ENCODE assay signal across 35 mouse cellular contexts in genomic region chr6:30605111-30605510, GRCm38 (mm10). TPM values are rescaled to one million over a fixed set of nuclear protein-coding genes. Genes with fewer than 3 reads are reported as not detected.
DNase-seq lines count a peak whose midpoint lies in the region; ATAC-seq and TF ChIP-seq lines count a peak whose summit lies in the region.
"Had no signal": no experiment of that assay in that cellular context is flagged by ENCODE, and none has a peak within 500 bp of the region (broad histone marks: within the 10 kb centered on the region; RNA-seq: fewer than 3 reads in every experiment).

No protein-coding gene starts in this region.

- H3K4me3 ChIP-seq in forebrain, embryonic 10.5 days: no peak overlapping the region
- no peak overlapping the region for H3K4me3 ChIP-seq in forebrain, embryonic 12.5 days (replicated peaks)
- no peak overlapping the region for H3K4me3 ChIP-seq in intestine, embryonic 14.5 days (ENCODE audit: low read depth, low read length)
- no peak overlapping the region for H3K4me3 ChIP-seq in intestine, embryonic 15.5 days (replicated peaks)
- no peak overlapping the region for H3K4me3 ChIP-seq in embryonic facial prominence, embryonic 13.5 days
- no peak overlapping the region for H3K4me3 ChIP-seq in limb, embryonic 14.5 days (replicated peaks; ENCODE audit: low read length)
- H3K4me3 ChIP-seq: embryonic facial prominence, embryonic 15.5 days; heart, embryonic 15.5 days; hindbrain, embryonic 13.5 days; limb, embryonic 15.5 days; liver, embryonic 13.5 days; myocyte; neural tube, embryonic 12.5 days had no signal

- no peaks in the 10 kb centered on the region for H3K9me3 ChIP-seq in forebrain, embryonic 10.5 days
- H3K9me3 ChIP-seq in forebrain, embryonic 12.5 days: no peaks in the 10 kb centered on the region
- no peaks in the 10 kb centered on the region for H3K9me3 ChIP-seq in intestine, embryonic 14.5 days (ENCODE audit: control insufficient read depth, low read length)
- no peaks in the 10 kb centered on the region for H3K9me3 ChIP-seq in intestine, embryonic 15.5 days
- no peaks in the 10 kb centered on the region for H3K9me3 ChIP-seq in embryonic facial prominence, embryonic 13.5 days
- H3K9me3 ChIP-seq in limb, embryonic 14.5 days (ENCODE audit: control insufficient read depth, low read length): no peaks in the 10 kb centered on the region
- H3K9me3 ChIP-seq: embryonic facial prominence, embryonic 15.5 days; G1E; heart, embryonic 15.5 days; hindbrain, embryonic 13.5 days; limb, embryonic 15.5 days; liver, embryonic 13.5 days; neural tube, embryonic 12.5 days had no signal

- DNase-seq in forebrain, embryonic 10.5 days (ENCODE audit: extremely low spot score, low spot score): no peak
- no peak for DNase-seq in intestine, embryonic 14.5 days (ENCODE audit: low spot score)
- no peak for DNase-seq in limb, embryonic 14.5 days (ENCODE audit: low spot score)
- DNase-seq: adrenal gland, postnatal 10 days; cerebellum, adult 9-11 months; forebrain, postnatal 0 days; heart, postnatal 36 days; kidney, adult 2 months; layer of hippocampus, adult 9-11 months; liver, embryonic 13.5 days; lung, adult 18-20 months; lung, postnatal 10 days; right cerebral cortex, adult 18-20 months; spleen, adult 18-20 months; thymus, postnatal 14 days had no signal

- no peaks in the 10 kb centered on the region for H3K27me3 ChIP-seq in forebrain, embryonic 10.5 days (ENCODE audit: poor library complexity, severe bottlenecking)
- H3K27me3 ChIP-seq in forebrain, embryonic 12.5 days: no peaks in the 10 kb centered on the region
- no peaks in the 10 kb centered on the region for H3K27me3 ChIP-seq in intestine, embryonic 14.5 days (replicated peaks; ENCODE audit: control insufficient read depth, insufficient read depth, low read length)
- no peaks in the 10 kb centered on the region for H3K27me3 ChIP-seq in intestine, embryonic 15.5 days (replicated peaks)
- H3K27me3 ChIP-seq in embryonic facial prominence, embryonic 13.5 days: no peaks in the 10 kb centered on the region
- H3K27me3 ChIP-seq in limb, embryonic 14.5 days (ENCODE audit: control insufficient read depth, insufficient read depth, low read length): no peaks in the 10 kb centered on the region
- H3K27me3 ChIP-seq: embryonic facial prominence, embryonic 15.5 days; heart, embryonic 15.5 days; hindbrain, embryonic 13.5 days; limb, embryonic 15.5 days; liver, embryonic 13.5 days; neural tube, embryonic 12.5 days had no signal

- H3K36me3 ChIP-seq in forebrain, embryonic 10.5 days (replicated peaks): no peaks in the 10 kb centered on the region
- no peaks in the 10 kb centered on the region for H3K36me3 ChIP-seq in forebrain, embryonic 12.5 days (replicated peaks)
- no peaks in the 10 kb centered on the region for H3K36me3 ChIP-seq in intestine, embryonic 14.5 days (ENCODE audit: control insufficient read depth, insufficient read depth, low read length)
- no peaks in the 10 kb centered on the region for H3K36me3 ChIP-seq in intestine, embryonic 15.5 days
- no peaks in the 10 kb centered on the region for H3K36me3 ChIP-seq in embryonic facial prominence, embryonic 13.5 days
- no peaks in the 10 kb centered on the region for H3K36me3 ChIP-seq in limb, embryonic 14.5 days (ENCODE audit: control insufficient read depth, insufficient read depth, low read length)
- H3K36me3 ChIP-seq: embryonic facial prominence, embryonic 15.5 days; G1E; heart, embryonic 15.5 days; hindbrain, embryonic 13.5 days; limb, embryonic 15.5 days; liver, embryonic 13.5 days; neural tube, embryonic 12.5 days had no signal

- WGBS in forebrain, embryonic 10.5 days: 93% methylated on average over 4 of the region's 4 CpGs
- 96% methylated on average over 4 of the region's 4 CpGs for WGBS in forebrain, embryonic 12.5 days
- WGBS in intestine, embryonic 14.5 days: 85% methylated on average over 4 of the region's 4 CpGs
- WGBS in intestine, embryonic 15.5 days: 88% methylated on average over 4 of the region's 4 CpGs
- WGBS in embryonic facial prominence, embryonic 13.5 days: 90% methylated on average over 4 of the region's 4 CpGs
- 88% methylated on average over 4 of the region's 4 CpGs for WGBS in limb, embryonic 14.5 days

- peak overlapping the region; percentile 64 for H3K27ac ChIP-seq in forebrain, embryonic 10.5 days
- H3K27ac ChIP-seq in forebrain, embryonic 12.5 days: no peak overlapping the region
- peak overlapping the region; percentile 43; the same call in 1 of the 2 replicates for H3K27ac ChIP-seq in intestine, embryonic 14.5 days (ENCODE audit: low read depth)
- H3K27ac ChIP-seq in intestine, embryonic 15.5 days: no peak overlapping the region
- peak overlapping the region; percentile 23; the same call in 1 of the 2 replicates for H3K27ac ChIP-seq in embryonic facial prominence, embryonic 13.5 days
- peak overlapping the region; percentile 1; the same call in 1 of the 2 replicates for H3K27ac ChIP-seq in limb, embryonic 14.5 days (replicated peaks; ENCODE audit: low read depth, low read length)
- H3K27ac ChIP-seq: embryonic facial prominence, embryonic 15.5 days; heart, embryonic 15.5 days; hindbrain, embryonic 13.5 days; kidney, postnatal 0 days; limb, embryonic 15.5 days; liver, embryonic 13.5 days; macrophage; neural tube, embryonic 12.5 days had no signal

- H3K4me2 ChIP-seq in forebrain, embryonic 12.5 days: no peak overlapping the region
- H3K4me2 ChIP-seq in intestine, embryonic 14.5 days (ENCODE audit: low read length): no peak overlapping the region
- H3K4me2 ChIP-seq in intestine, embryonic 15.5 days (replicated peaks): no peak overlapping the region
- H3K4me2 ChIP-seq in embryonic facial prominence, embryonic 13.5 days: no peak overlapping the region
- H3K4me2 ChIP-seq in limb, embryonic 14.5 days (replicated peaks; ENCODE audit: low read depth, low read length, severe bottlenecking): no peak overlapping the region
- H3K4me2 ChIP-seq: embryonic facial prominence, embryonic 15.5 days; heart, embryonic 15.5 days; hindbrain, embryonic 13.5 days; limb, embryonic 15.5 days; liver, embryonic 13.5 days; neural tube, embryonic 12.5 days had no signal

- ATAC-seq in forebrain, embryonic 12.5 days (ENCODE audit: low FRiP score): no peak
- no peak for ATAC-seq in intestine, embryonic 14.5 days (replicated peaks; ENCODE audit: low FRiP score, low TSS enrichment, low read depth)
- no peak for ATAC-seq in intestine, embryonic 15.5 days
- ATAC-seq in embryonic facial prominence, embryonic 13.5 days (ENCODE audit: insufficient number of reproducible peaks, insufficient read depth, low FRiP score, low TSS enrichment, low read depth): no peak
- no peak for ATAC-seq in limb, embryonic 14.5 days (ENCODE audit: low FRiP score, low read depth)
- no peak for ATAC-seq in erythroblast, adult 5-6 weeks (replicated peaks; ENCODE audit: low FRiP score, poor library complexity, severe bottlenecking)
- ATAC-seq: forebrain, postnatal 0 days; Patski had no signal

- H3K4me1 ChIP-seq in forebrain, embryonic 10.5 days: peaks cover 12% of the 10 kb centered on the region
- 0 out of 2 replicates have a peak, but pooled peaks cover 2% of the 10 kb centered on the region for H3K4me1 ChIP-seq in forebrain, embryonic 12.5 days
- no peaks in the 10 kb centered on the region for H3K4me1 ChIP-seq in intestine, embryonic 14.5 days (replicated peaks; ENCODE audit: control insufficient read depth, insufficient read depth, low read length)
- no peaks in the 10 kb centered on the region for H3K4me1 ChIP-seq in intestine, embryonic 15.5 days (replicated peaks)
- H3K4me1 ChIP-seq in embryonic facial prominence, embryonic 13.5 days: peaks cover 14% of the 10 kb centered on the region
- H3K4me1 ChIP-seq in limb, embryonic 14.5 days (ENCODE audit: control insufficient read depth, insufficient read depth, low read length): peaks cover 10% of the 10 kb centered on the region
- H3K4me1 ChIP-seq: embryonic facial prominence, embryonic 15.5 days; heart, embryonic 15.5 days; hindbrain, embryonic 13.5 days; liver, embryonic 13.5 days had no signal

- H3K9ac ChIP-seq in forebrain, embryonic 12.5 days: no peak overlapping the region
- H3K9ac ChIP-seq in intestine, embryonic 14.5 days (ENCODE audit: low read length): no peak overlapping the region
- H3K9ac ChIP-seq in intestine, embryonic 15.5 days: no peak overlapping the region
- H3K9ac ChIP-seq in embryonic facial prominence, embryonic 13.5 days: no peak overlapping the region
- no peak overlapping the region for H3K9ac ChIP-seq in limb, embryonic 14.5 days (ENCODE audit: low read depth, low read length, severe bottlenecking)
- H3K9ac ChIP-seq: embryonic facial prominence, embryonic 15.5 days; forebrain, postnatal 0 days; heart, embryonic 15.5 days; hindbrain, embryonic 13.5 days; limb, embryonic 15.5 days; liver, embryonic 13.5 days; neural tube, embryonic 12.5 days had no signal

- no peak for TF ChIP-seq POLR2A in limb, embryonic 14.5 days (IDR thresholded peaks at IDR 0.05; ENCODE audit: borderline replicate concordance, extremely low read depth, insufficient read depth, insufficient read length)

RNA-seq across cellular contexts. Expression of gene Cpa5, which starts 5.7 kb away (rescaled TPM):
- polyA plus RNA-seq in forebrain, embryonic 10.5 days (2016; fragmentation: Nextera tagmentation; extraction: Ambion mirVana): 0.51 and 0.84 TPM in 2 replicates
- 0.21 and 0.24 TPM in 2 replicates for polyA plus RNA-seq in forebrain, embryonic 12.5 days (2016; fragmentation: Nextera tagmentation; extraction: Ambion mirVana)
- polyA plus RNA-seq in intestine, embryonic 14.5 days (2014; fragmentation: Nextera tagmentation; extraction: Ambion mirVana): 0.19 and 0.23 TPM in 2 replicates
- polyA plus RNA-seq in intestine, embryonic 15.5 days (2015; fragmentation: Nextera tagmentation; extraction: Ambion mirVana): 0.25 TPM in 2 replicates
- 0.12 and 0.28 TPM in 2 replicates for polyA plus RNA-seq in embryonic facial prominence, embryonic 13.5 days (2015; fragmentation: Nextera tagmentation; extraction: Ambion mirVana)
- polyA plus RNA-seq in limb, embryonic 14.5 days (2012; rRNA removed): 0.81 and 0.87 TPM in 2 replicates
- polyA plus RNA-seq in limb, embryonic 14.5 days (2014; fragmentation: Nextera tagmentation; extraction: Ambion mirVana): 0.57 and 0.99 TPM in 2 replicates
- 1.3 TPM in 1 of 2 replicates, not detected in the other for total RNA-seq in erythroblast, adult 5-6 weeks (2015; ENCODE audit: low replicate concordance)
- not detected in 2 replicates for total RNA-seq in erythroblast, adult 5-6 weeks (2017; ENCODE audit: low replicate concordance)
- total RNA-seq: adrenal gland, postnatal 10 days; forebrain, postnatal 0 days; G1E; gastrocnemius, adult 8-10 months; heart, postnatal 36 days; left cerebral cortex, postnatal 10 days; megakaryocyte-erythroid progenitor cell, adult 5-6 weeks; midbrain, postnatal 0 days had no signal
- polyA plus RNA-seq: forebrain, postnatal 0 days; G1E; hindbrain, embryonic 13.5 days; kidney, adult 2 months; large intestine, adult 2 months; liver, embryonic 13.5 days; macrophage; midbrain, postnatal 0 days; myocyte; neural tube, embryonic 12.5 days had no signal

RNA-seq across cellular contexts. Expression of gene Cpa1, which starts 33.9 kb away (rescaled TPM):
- polyA plus RNA-seq in forebrain, embryonic 10.5 days (2016; fragmentation: Nextera tagmentation; extraction: Ambion mirVana): 0.21 TPM in 1 of 2 replicates, not detected in the other
- 0.24 TPM in 1 of 2 replicates, not detected in the other for polyA plus RNA-seq in forebrain, embryonic 12.5 days (2016; fragmentation: Nextera tagmentation; extraction: Ambion mirVana)
- polyA plus RNA-seq in intestine, embryonic 14.5 days (2014; fragmentation: Nextera tagmentation; extraction: Ambion mirVana): 2.6 and 167 TPM in 2 replicates
- 266 and 631 TPM in 2 replicates for polyA plus RNA-seq in intestine, embryonic 15.5 days (2015; fragmentation: Nextera tagmentation; extraction: Ambion mirVana)
- 0.34 and 0.87 TPM in 2 replicates for polyA plus RNA-seq in embryonic facial prominence, embryonic 13.5 days (2015; fragmentation: Nextera tagmentation; extraction: Ambion mirVana)
- 1.4 and 2.8 TPM in 2 replicates for polyA plus RNA-seq in limb, embryonic 14.5 days (2012; rRNA removed)
- 1.1 and 1.3 TPM in 2 replicates for polyA plus RNA-seq in limb, embryonic 14.5 days (2014; fragmentation: Nextera tagmentation; extraction: Ambion mirVana)
- total RNA-seq in erythroblast, adult 5-6 weeks (2015; ENCODE audit: low replicate concordance): not detected in 2 replicates
- total RNA-seq in erythroblast, adult 5-6 weeks (2017; ENCODE audit: low replicate concordance): not detected in 2 replicates
- total RNA-seq: forebrain, postnatal 0 days; G1E; gastrocnemius, adult 8-10 months; left cerebral cortex, postnatal 10 days; megakaryocyte-erythroid progenitor cell, adult 5-6 weeks had no signal
- polyA plus RNA-seq: G1E, macrophage, Patski had no signal

RNA-seq across cellular contexts. Expression of gene Cpa4, which starts 36.9 kb away (rescaled TPM):
- polyA plus RNA-seq in forebrain, embryonic 10.5 days (2016; fragmentation: Nextera tagmentation; extraction: Ambion mirVana): 2.9 and 3.4 TPM in 2 replicates
- polyA plus RNA-seq in forebrain, embryonic 12.5 days (2016; fragmentation: Nextera tagmentation; extraction: Ambion mirVana): 4.7 and 5.2 TPM in 2 replicates
- 0.73 and 0.93 TPM in 2 replicates for polyA plus RNA-seq in intestine, embryonic 14.5 days (2014; fragmentation: Nextera tagmentation; extraction: Ambion mirVana)
- 0.59 and 0.77 TPM in 2 replicates for polyA plus RNA-seq in intestine, embryonic 15.5 days (2015; fragmentation: Nextera tagmentation; extraction: Ambion mirVana)
- polyA plus RNA-seq in embryonic facial prominence, embryonic 13.5 days (2015; fragmentation: Nextera tagmentation; extraction: Ambion mirVana): 0.83 and 1.4 TPM in 2 replicates
- 4.4 and 5.4 TPM in 2 replicates for polyA plus RNA-seq in limb, embryonic 14.5 days (2012; rRNA removed)
- 1.9 and 2.1 TPM in 2 replicates for polyA plus RNA-seq in limb, embryonic 14.5 days (2014; fragmentation: Nextera tagmentation; extraction: Ambion mirVana)
- total RNA-seq in erythroblast, adult 5-6 weeks (2015; ENCODE audit: low replicate concordance): not detected in 2 replicates
- not detected in 2 replicates for total RNA-seq in erythroblast, adult 5-6 weeks (2017; ENCODE audit: low replicate concordance)
- total RNA-seq: gastrocnemius, adult 8-10 months; heart, postnatal 36 days; megakaryocyte-erythroid progenitor cell, adult 5-6 weeks had no signal
- polyA plus RNA-seq: G1E; kidney, adult 2 months; large intestine, adult 2 months; macrophage; Patski; urinary bladder, adult 2 months had no signal

Comparison
In these comparisons a context has a peak if more than half of its experiments do, and no peak if none do; other contexts are left out.
1. H3K27ac ChIP-seq: peak in forebrain, embryonic 10.5 days (single experiment), intestine, embryonic 14.5 days (single experiment), embryonic facial prominence, embryonic 13.5 days (single experiment) and limb, embryonic 14.5 days (single experiment); none in forebrain, embryonic 12.5 days (single experiment) and intestine, embryonic 15.5 days (single experiment).